Mouse (Mus musculus): ENCODE measurements around the gene Neurl4. TPM values are rescaled to one million over a fixed set of nuclear protein-coding genes. Genes with fewer than 3 reads are reported as not detected.

The Neurl4 gene
- total and polyA plus RNA-seq, 2 experiments from 2014 or later, result 16.7 to 112 TPM

DNA sequence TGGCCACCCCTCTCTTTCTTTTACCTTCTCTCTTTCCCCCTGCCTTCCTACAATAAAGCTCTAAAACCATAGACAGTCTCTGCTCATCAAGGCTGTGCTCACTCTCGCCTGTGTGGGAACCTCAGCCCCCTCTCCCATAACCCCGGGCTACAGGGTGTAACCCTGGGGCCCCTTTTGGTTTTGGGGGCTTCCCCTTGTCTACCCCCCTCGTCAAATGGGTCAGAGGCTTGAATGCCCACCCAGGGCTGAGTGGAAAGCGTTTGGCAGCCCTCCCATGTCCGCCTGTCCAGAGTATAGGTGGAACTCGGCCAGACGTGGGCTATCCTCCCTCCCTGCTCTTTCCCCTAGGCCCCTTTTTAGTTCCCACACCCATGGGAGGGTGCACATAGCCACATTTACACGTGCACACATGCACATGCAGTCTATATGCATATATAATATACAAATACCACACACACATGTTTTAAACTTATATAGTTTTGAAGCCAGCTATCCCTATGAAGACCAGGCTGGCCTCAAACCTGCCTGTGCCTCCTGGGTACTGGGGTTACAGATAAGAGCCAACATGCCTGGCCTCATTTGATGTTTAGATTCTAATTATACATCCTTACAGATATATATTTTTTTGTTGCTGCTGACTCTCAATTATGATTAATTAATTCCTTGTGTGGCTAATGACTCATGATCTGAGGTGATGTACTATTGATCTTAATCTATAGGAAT, 36.6 kb upstream of the Neurl4 start:
- 46% methylated on average over 8 of the region's 8 CpGs for WGBS
- Histone ChIP-seq H3K4me1 (ENCODE audit: insufficient read depth, low read length) (no peaks in the 10 kb centered on the region), H3K9me3 (ENCODE audit: low read length) (no peaks in the 10 kb centered on the region), H3K27me3 (ENCODE audit: insufficient read depth, low read length) (no peaks in the 10 kb centered on the region), H3K4me2 (ENCODE audit: low read depth, low read length, poor library complexity, severe bottlenecking) (no peak overlapping the region), H3K9ac (replicated peaks; ENCODE audit: low read length, poor library complexity, severe bottlenecking) (no peak overlapping the region), H3K27ac (ENCODE audit: low read depth, low read length) (no peak overlapping the region), H3K4me3 (ENCODE audit: low read depth, low read length) (no peak overlapping the region), H3K36me3 (ENCODE audit: insufficient read depth, low read length) (no peaks in the 10 kb centered on the region)
- no peak for TF ChIP-seq CTCF (IDR thresholded peaks at IDR 0.05)
- ATAC-seq (ENCODE audit: low FRiP score) (no peak), DNase-seq (ENCODE audit: low spot score) (no peak)

DNA sequence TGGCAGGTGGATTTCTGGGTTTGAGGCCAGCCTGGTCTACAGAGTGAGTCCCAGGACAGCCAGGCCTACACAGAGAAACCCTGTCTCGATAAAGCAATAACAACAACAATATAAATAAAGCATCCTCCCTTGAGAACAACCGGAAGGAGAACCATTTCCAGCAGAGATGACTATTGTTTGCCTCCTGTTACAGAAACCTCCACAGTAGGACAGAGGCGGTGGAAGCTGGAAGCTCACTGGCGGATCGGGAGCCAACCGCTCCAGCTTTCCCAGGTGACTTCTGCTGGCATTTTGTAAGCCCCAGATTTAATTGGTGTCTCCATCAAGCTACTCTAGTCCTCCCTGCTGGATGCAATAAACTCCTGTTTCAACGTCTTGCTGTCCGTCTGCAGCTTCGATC, 35.3 kb upstream of the Neurl4 start:
- TF ChIP-seq CTCF (IDR thresholded peaks at IDR 0.05), result no peak
- no peaks in the 10 kb centered on the region for H3K27me3 ChIP-seq (ENCODE audit: insufficient read depth, low read length)
- DNase-seq (ENCODE audit: low spot score) (no peak), ATAC-seq (ENCODE audit: low FRiP score) (no peak)
- 76% methylated on average over 9 of the region's 9 CpGs for WGBS
- no peak overlapping the region for H3K4me2 ChIP-seq (ENCODE audit: low read depth, low read length, poor library complexity, severe bottlenecking)
- no peaks in the 10 kb centered on the region for H3K9me3 ChIP-seq (ENCODE audit: low read length)
- H3K36me3 ChIP-seq (ENCODE audit: insufficient read depth, low read length), result no peaks in the 10 kb centered on the region
- no peaks in the 10 kb centered on the region for H3K4me1 ChIP-seq (ENCODE audit: insufficient read depth, low read length)
- no peak overlapping the region for H3K9ac ChIP-seq (replicated peaks; ENCODE audit: low read length, poor library complexity, severe bottlenecking)
- H3K4me3 ChIP-seq (ENCODE audit: low read depth, low read length), result no peak overlapping the region
- H3K27ac ChIP-seq (ENCODE audit: low read depth, low read length), result no peak overlapping the region

DNA sequence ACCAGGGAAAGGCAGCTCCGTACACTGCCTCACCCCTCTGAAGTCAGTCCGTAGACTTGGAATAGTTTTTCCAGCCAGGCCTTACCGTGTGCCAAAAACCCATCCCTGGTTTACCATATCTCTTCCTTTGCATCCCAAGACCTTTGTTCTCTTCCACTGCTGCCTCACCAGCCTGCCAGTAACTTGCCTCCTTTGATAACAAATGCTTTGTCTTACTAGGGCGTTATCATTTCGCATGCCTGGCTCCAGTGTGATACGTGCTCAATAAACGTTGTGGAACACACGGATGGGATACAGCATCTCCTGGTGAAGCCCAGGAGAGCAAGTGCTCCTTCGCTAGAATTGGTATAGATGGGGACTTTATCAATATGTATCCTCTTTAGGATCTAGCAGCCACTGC, 33.5 kb upstream of the Neurl4 start:
- ATAC-seq (ENCODE audit: low FRiP score) (no peak), DNase-seq (ENCODE audit: low spot score) (no peak)
- no peak for TF ChIP-seq CTCF (IDR thresholded peaks at IDR 0.05)
- 76% methylated on average over 9 of the region's 9 CpGs for WGBS
- no peak overlapping the region for H3K27ac ChIP-seq (ENCODE audit: low read depth, low read length)
- no peak overlapping the region for H3K4me2 ChIP-seq (ENCODE audit: low read depth, low read length, poor library complexity, severe bottlenecking)
- no peaks in the 10 kb centered on the region for H3K9me3 ChIP-seq (ENCODE audit: low read length)
- no peak overlapping the region for H3K9ac ChIP-seq (replicated peaks; ENCODE audit: low read length, poor library complexity, severe bottlenecking)
- no peaks in the 10 kb centered on the region for H3K36me3 ChIP-seq (ENCODE audit: insufficient read depth, low read length)
- no peak overlapping the region for H3K4me3 ChIP-seq (ENCODE audit: low read depth, low read length)
- H3K27me3 ChIP-seq (ENCODE audit: insufficient read depth, low read length), result no peaks in the 10 kb centered on the region
- H3K4me1 ChIP-seq (ENCODE audit: insufficient read depth, low read length), result no peaks in the 10 kb centered on the region

DNA sequence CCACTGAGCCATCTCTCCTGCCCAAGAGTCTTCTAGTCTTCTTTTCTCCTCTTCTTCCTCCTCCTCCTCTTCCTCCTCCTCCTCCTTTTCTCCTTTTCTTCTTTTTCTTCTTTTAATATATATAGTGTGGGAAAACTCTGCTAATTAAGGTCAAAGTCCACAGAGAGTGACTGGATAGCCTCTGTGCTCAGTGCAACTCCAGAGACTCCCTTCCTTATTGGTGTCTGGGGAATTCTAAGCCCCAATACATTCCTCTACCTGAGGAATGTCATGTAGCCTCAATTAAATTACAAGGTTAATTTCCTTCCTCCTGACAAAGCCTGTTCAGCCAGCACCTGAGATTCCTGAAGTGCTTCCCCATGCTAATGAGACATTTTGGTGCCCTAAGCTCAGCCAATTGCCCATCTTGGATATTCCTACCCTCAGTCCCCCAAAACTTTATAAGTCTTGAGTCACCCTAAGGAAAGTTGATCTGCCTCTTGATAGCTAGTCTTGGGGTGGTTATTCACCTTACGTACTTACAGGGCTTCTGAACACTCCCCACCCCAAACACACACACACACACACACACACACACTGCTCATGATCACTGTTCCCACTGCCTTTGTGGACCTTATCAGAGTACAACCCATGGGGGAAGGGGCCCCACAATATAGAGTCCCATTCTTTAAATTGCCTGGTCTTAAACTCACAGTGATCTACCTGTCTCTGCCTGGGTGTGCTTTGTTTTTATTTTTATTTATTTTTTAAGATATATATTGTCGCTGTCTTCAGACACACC, 30.4 kb upstream of the Neurl4 start:
- no peaks in the 10 kb centered on the region for H3K9me3 ChIP-seq (ENCODE audit: low read length)
- no peak overlapping the region for H3K9ac ChIP-seq (replicated peaks; ENCODE audit: low read length, poor library complexity, severe bottlenecking)
- 97% methylated on average over 2 of the region's 2 CpGs for WGBS
- H3K27me3 ChIP-seq (ENCODE audit: insufficient read depth, low read length), result no peaks in the 10 kb centered on the region
- DNase-seq (ENCODE audit: low spot score) (no peak), ATAC-seq (ENCODE audit: low FRiP score) (no peak)
- H3K4me3 ChIP-seq (ENCODE audit: low read depth, low read length), result no peak overlapping the region
- no peak overlapping the region for H3K4me2 ChIP-seq (ENCODE audit: low read depth, low read length, poor library complexity, severe bottlenecking)
- no peak for TF ChIP-seq CTCF (IDR thresholded peaks at IDR 0.05)
- no peak overlapping the region for H3K27ac ChIP-seq (ENCODE audit: low read depth, low read length)
- H3K4me1 ChIP-seq (ENCODE audit: insufficient read depth, low read length), result no peaks in the 10 kb centered on the region
- H3K36me3 ChIP-seq (ENCODE audit: insufficient read depth, low read length), result no peaks in the 10 kb centered on the region

DNA sequence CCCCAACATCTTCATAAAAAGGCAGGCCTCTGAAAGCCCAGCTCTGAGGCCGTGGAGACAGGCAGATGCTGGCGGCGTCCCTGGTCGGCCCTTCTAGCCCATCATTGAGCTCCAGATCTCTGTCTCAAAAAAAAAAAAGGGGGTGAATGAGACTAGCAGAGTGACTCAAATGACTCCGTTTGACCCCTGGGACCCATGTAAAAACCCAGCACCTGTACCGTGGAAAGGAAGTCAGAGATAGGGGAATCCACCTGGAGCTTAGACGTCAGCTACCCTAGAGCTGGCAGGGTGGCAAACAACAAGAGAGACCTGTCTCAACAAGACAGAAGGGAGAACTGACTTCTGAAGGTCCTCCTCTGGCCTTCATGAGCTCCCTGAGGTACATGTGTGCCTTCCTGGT, 29.1 kb upstream of the Neurl4 start:
- ATAC-seq (ENCODE audit: low FRiP score), result no peak

DNA sequence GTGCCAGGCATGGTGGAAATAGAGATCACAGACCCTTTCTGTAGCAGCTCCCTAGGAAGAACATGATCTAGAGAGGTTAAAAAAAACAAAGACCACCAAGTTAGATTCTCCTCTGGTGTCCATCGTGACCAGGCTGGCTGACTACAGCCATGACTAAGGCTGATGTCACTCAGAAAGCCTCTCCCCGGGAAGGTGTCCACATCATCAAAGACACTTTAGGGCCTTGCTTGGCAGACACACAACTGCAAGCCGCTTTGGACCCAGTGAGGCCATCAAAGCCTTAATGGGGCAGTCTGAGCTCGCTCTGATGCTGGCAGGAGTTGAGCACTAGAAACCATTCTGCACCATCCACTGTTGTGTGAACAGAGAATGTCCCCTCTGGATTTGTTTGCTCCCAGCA, 28.4 kb upstream of the Neurl4 start:
- 75% methylated on average over 4 of the region's 4 CpGs for WGBS
- H3K27me3 ChIP-seq (ENCODE audit: insufficient read depth, low read length), result no peaks in the 10 kb centered on the region
- no peak overlapping the region for H3K27ac ChIP-seq (ENCODE audit: low read depth, low read length)
- no peak overlapping the region for H3K9ac ChIP-seq (replicated peaks; ENCODE audit: low read length, poor library complexity, severe bottlenecking)
- no peaks in the 10 kb centered on the region for H3K36me3 ChIP-seq (ENCODE audit: insufficient read depth, low read length)
- no peaks in the 10 kb centered on the region for H3K4me1 ChIP-seq (ENCODE audit: insufficient read depth, low read length)
- DNase-seq (ENCODE audit: low spot score), result no peak
- H3K4me2 ChIP-seq (ENCODE audit: low read depth, low read length, poor library complexity, severe bottlenecking), result no peak overlapping the region
- ATAC-seq (ENCODE audit: low FRiP score), result no peak
- H3K4me3 ChIP-seq (ENCODE audit: low read depth, low read length), result no peak overlapping the region
- no peaks in the 10 kb centered on the region for H3K9me3 ChIP-seq (ENCODE audit: low read length)
- TF ChIP-seq CTCF (IDR thresholded peaks at IDR 0.05), result no peak

More for the DNA sequence above, 29.1 kb upstream of the Neurl4 start:
- Histone ChIP-seq H3K27me3 (ENCODE audit: insufficient read depth, low read length) (no peaks in the 10 kb centered on the region), H3K4me3 (ENCODE audit: low read depth, low read length) (no peak overlapping the region), H3K9me3 (ENCODE audit: low read length) (no peaks in the 10 kb centered on the region), H3K36me3 (ENCODE audit: insufficient read depth, low read length) (no peaks in the 10 kb centered on the region), H3K9ac (replicated peaks; ENCODE audit: low read length, poor library complexity, severe bottlenecking) (no peak overlapping the region), H3K4me2 (ENCODE audit: low read depth, low read length, poor library complexity, severe bottlenecking) (no peak overlapping the region), H3K4me1 (ENCODE audit: insufficient read depth, low read length) (no peaks in the 10 kb centered on the region), H3K27ac (ENCODE audit: low read depth, low read length) (no peak overlapping the region)
- no peak for TF ChIP-seq CTCF (IDR thresholded peaks at IDR 0.05)
- 86% methylated on average over 7 of the region's 7 CpGs for WGBS
- DNase-seq (ENCODE audit: low spot score), result no peak
